Mouse (Mus musculus): ENCODE results near the gene Tldc1. TPM values are rescaled to one million over a fixed set of nuclear protein-coding genes. Genes with fewer than 3 reads are reported as not detected.

Tldc1 gene
- polyA plus RNA-seq, 1 experiment from 2014 or later = 9.1 TPM

DNA sequence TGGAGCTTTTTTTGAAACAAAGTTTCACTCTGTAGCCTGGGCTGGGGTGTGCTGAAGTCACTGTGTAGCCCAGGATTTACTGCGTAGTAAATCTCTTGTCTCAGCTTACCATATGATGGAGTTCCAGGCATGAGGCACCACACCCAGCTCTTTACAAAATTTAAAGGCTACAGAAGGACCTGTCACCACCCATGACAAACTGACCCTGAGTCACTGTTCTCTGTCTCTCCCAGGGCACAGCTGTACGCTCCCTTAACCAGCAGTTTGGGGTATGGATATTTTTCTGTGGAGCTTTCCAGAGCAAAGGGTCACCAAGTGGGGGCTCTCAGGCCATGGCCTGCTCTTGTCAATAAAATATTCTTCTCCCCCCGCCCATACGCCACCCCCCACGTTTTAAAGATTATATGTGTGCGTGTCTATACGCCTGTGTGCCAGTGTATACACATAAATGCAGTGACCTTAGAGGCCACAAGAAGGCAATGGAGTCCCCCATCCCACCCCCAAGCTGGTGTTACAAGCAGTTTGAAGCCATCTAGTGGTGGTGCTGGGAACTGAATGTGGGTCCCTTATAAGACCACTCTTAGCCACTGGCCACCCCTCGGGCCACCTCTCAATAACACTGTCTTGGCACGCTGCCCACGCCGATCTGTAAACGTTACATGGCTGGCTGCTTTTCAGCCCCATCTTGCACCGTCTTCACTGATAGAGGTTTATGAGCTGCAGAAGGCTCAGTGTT is 34.8 kb downstream of the Tldc1 start:
- peak; percentile 82 for TF ChIP-seq CTCF (IDR thresholded peaks at IDR 0.05; ENCODE audit: low read depth)
- TF ChIP-seq EP300 (optimal IDR thresholded peaks at IDR 0.05) = no peak
- H3K4me3 ChIP-seq (ENCODE audit: low read depth, low read length) = no peak overlapping the region
- no peaks in the 10 kb centered on the region for H3K27me3 ChIP-seq (ENCODE audit: control insufficient read depth, insufficient read depth, low read length)
- no peaks in the 10 kb centered on the region for H3K36me3 ChIP-seq (ENCODE audit: control insufficient read depth, insufficient read depth, low read length)
- H3K27ac ChIP-seq (replicated peaks) = 0 out of 2 replicates have a peak overlapping the region, but pooled peaks have one; percentile 13
- 32% methylated on average over 13 of the region's 13 CpGs for WGBS
- no peaks in the 10 kb centered on the region for H3K9me3 ChIP-seq (ENCODE audit: control insufficient read depth, low read length)
- no peak overlapping the region for H3K4me2 ChIP-seq (replicated peaks; ENCODE audit: low read depth)
- H3K4me1 ChIP-seq (replicated peaks; ENCODE audit: control insufficient read depth, insufficient read depth) = no peaks in the 10 kb centered on the region
- no peak; the same call in 1 of the 2 replicates for ATAC-seq (ENCODE audit: low FRiP score, low TSS enrichment)
- peak; percentile 60 for DNase-seq (ENCODE audit: low spot score)
- no peak overlapping the region for H3K9ac ChIP-seq (ENCODE audit: low read length)

DNA sequence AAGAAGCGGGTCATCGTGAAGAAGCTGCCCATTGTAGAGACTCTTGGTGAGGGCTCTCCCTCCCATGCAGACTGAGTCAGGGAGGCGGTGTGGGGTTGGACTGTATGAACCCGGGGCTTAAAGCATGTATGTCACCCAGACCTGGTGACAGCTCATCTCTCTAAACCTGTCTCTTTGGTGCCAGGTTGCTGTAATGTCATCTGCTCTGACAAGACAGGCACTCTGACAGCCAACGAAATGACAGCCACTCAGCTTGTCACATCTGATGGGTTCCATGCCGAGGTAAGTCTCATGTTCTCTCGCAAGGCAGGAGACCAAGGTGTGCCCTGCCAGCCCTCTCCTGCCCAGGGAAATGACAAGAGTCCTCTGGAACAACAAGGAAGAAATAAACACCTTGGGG is 35.8 kb downstream of the Tldc1 start:
- no peak for TF ChIP-seq EP300 (optimal IDR thresholded peaks at IDR 0.05)
- TF ChIP-seq CTCF (IDR thresholded peaks at IDR 0.05; ENCODE audit: low read depth) = no peak
- H3K27me3 ChIP-seq (ENCODE audit: control insufficient read depth, insufficient read depth, low read length) = no peaks in the 10 kb centered on the region
- ATAC-seq (ENCODE audit: low FRiP score, low TSS enrichment) (no peak), DNase-seq (ENCODE audit: low spot score) (no peak)
- H3K9me3 ChIP-seq (ENCODE audit: control insufficient read depth, low read length) = no peaks in the 10 kb centered on the region
- no peak overlapping the region for H3K9ac ChIP-seq (ENCODE audit: low read length)
- 85% methylated on average over 7 of the region's 7 CpGs for WGBS
- H3K27ac ChIP-seq (replicated peaks) = no peak overlapping the region
- no peaks in the 10 kb centered on the region for H3K4me1 ChIP-seq (replicated peaks; ENCODE audit: control insufficient read depth, insufficient read depth)
- no peak overlapping the region for H3K4me2 ChIP-seq (replicated peaks; ENCODE audit: low read depth)
- no peak overlapping the region for H3K4me3 ChIP-seq (ENCODE audit: low read depth, low read length)
- no peaks in the 10 kb centered on the region for H3K36me3 ChIP-seq (ENCODE audit: control insufficient read depth, insufficient read depth, low read length)

DNA sequence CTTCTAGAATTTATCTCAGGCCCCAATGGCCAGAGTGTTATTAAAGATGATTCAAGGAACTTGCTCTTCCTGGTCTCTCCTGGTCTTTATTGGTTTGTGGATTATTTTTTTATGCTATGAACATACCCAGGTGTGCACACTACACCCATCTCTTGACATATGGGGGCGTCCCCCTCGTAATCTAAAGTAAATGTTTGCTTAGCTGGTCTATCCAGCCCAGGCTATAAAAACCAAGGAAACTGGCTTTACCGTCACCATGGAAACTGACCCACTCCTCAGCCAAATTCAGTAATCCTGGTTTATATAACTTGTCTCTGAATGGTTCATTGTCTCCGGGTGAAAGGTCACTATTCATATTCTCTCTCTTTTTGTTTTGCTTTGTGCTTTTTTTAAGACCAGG is 37.6 kb downstream of the Tldc1 start:
- Histone ChIP-seq H3K27me3 (ENCODE audit: control insufficient read depth, insufficient read depth, low read length) (no peaks in the 10 kb centered on the region), H3K9ac (ENCODE audit: low read length) (no peak overlapping the region), H3K4me1 (replicated peaks; ENCODE audit: control insufficient read depth, insufficient read depth) (no peaks in the 10 kb centered on the region), H3K4me3 (ENCODE audit: low read depth, low read length) (no peak overlapping the region), H3K4me2 (replicated peaks; ENCODE audit: low read depth) (no peak overlapping the region), H3K36me3 (ENCODE audit: control insufficient read depth, insufficient read depth, low read length) (no peaks in the 10 kb centered on the region), H3K9me3 (ENCODE audit: control insufficient read depth, low read length) (no peaks in the 10 kb centered on the region), H3K27ac (replicated peaks) (no peak overlapping the region)
- TF ChIP-seq EP300 (optimal IDR thresholded peaks at IDR 0.05) (no peak), CTCF (IDR thresholded peaks at IDR 0.05; ENCODE audit: low read depth) (no peak)
- DNase-seq (ENCODE audit: low spot score) = no peak
- 21% methylated on average over 4 of the region's 4 CpGs for WGBS
- no peak for ATAC-seq (ENCODE audit: low FRiP score, low TSS enrichment)

DNA sequence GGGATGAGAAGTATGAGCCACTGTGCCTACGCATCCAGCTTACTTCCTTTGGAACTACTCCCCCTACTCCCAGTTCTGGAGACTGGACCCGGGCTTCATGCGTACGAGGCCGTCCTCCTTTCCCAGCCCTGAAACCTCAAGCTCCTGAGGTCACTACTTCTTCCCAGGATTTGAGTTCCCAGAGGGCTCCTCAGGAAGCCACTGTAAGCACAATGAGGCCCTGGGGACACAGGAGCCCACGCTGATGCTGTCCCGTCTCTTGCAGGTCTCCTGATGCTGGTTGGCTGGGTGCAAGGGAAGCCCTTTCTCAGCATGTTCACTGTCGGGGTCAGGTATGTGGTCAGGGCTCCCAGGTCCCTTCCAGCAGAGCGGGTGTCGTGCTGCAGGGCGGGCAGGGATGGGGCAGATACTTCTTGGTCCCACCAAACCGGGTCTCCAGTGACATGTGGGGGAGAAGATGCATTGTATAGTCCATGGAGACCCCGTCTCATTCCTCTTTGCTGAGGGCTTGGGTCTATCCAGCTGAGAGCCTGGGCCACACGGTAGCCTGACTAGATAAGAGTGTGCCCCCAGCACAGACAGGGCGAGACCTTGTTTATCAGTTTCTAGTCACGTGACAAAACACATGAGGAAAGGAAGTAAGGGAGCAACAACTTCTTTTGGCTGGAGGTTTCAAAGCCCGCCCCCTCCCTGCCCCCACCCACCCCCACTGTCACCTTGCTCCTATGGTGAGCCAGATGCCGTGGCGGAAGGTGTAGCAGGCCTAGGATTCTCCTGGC is 39.9 kb downstream of the Tldc1 start:
- Histone ChIP-seq H3K36me3 (ENCODE audit: control insufficient read depth, insufficient read depth, low read length) (no peaks in the 10 kb centered on the region), H3K4me1 (replicated peaks; ENCODE audit: control insufficient read depth, insufficient read depth) (no peaks in the 10 kb centered on the region), H3K4me2 (replicated peaks; ENCODE audit: low read depth) (no peak overlapping the region), H3K27me3 (ENCODE audit: control insufficient read depth, insufficient read depth, low read length) (no peaks in the 10 kb centered on the region), H3K9ac (ENCODE audit: low read length) (no peak overlapping the region), H3K27ac (replicated peaks) (no peak overlapping the region), H3K4me3 (ENCODE audit: low read depth, low read length) (no peak overlapping the region), H3K9me3 (ENCODE audit: control insufficient read depth, low read length) (no peaks in the 10 kb centered on the region)
- DNase-seq (ENCODE audit: low spot score) = no peak
- 73% methylated on average over 19 of the region's 19 CpGs for WGBS
- no peak for ATAC-seq (ENCODE audit: low FRiP score, low TSS enrichment)
- TF ChIP-seq CTCF (IDR thresholded peaks at IDR 0.05; ENCODE audit: low read depth) = no peak
- no peak for TF ChIP-seq EP300 (optimal IDR thresholded peaks at IDR 0.05)

DNA sequence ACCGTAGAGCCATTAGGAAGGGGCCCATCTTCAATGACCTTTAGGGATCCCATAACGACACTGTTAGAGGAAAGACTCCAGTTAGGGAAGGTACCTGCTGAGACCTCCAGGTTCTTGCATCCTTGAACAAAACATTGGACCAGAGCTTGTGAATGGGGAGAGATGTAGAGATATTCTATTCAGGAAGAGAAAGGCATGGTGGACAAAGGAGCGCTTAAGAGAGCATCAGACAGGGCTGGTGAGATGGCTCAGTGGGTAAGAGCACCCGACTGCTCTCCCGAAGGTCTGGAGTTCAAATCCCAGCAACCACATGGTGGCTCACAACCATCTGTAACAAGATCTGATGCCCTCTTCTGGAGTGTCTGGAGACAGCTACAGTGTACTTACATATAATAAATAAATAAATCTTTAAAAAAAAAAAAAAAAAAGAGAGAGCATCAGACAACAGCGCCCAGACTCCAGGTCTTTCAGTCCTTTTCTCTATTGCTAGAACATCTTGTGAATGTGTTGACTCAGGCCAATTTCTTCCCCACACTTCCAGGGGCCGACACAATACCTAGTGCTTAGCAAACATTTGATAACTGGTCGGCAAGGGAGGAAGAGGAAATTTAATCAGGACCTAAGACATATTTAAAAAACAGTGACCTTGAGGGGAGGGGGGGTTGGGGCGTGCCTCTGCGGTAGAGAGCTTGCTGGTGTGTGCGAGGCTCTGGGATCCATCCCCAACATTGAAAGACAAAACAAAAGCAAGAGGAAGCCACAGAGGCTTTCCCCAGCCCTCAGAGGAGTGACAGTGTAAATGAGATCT is 40.9 kb downstream of the Tldc1 start:
- TF ChIP-seq EP300 (optimal IDR thresholded peaks at IDR 0.05) (no peak), CTCF (IDR thresholded peaks at IDR 0.05; ENCODE audit: low read depth) (no peak)
- WGBS = 56% methylated on average over 11 of the region's 11 CpGs
- Histone ChIP-seq H3K9me3 (ENCODE audit: control insufficient read depth, low read length) (no peaks in the 10 kb centered on the region), H3K27ac (replicated peaks) (no peak overlapping the region), H3K27me3 (ENCODE audit: control insufficient read depth, insufficient read depth, low read length) (no peaks in the 10 kb centered on the region), H3K9ac (ENCODE audit: low read length) (no peak overlapping the region), H3K36me3 (ENCODE audit: control insufficient read depth, insufficient read depth, low read length) (no peaks in the 10 kb centered on the region), H3K4me1 (replicated peaks; ENCODE audit: control insufficient read depth, insufficient read depth) (no peaks in the 10 kb centered on the region), H3K4me2 (replicated peaks; ENCODE audit: low read depth) (no peak overlapping the region), H3K4me3 (ENCODE audit: low read depth, low read length) (no peak overlapping the region)
- ATAC-seq (ENCODE audit: low FRiP score, low TSS enrichment) = no peak
- DNase-seq (ENCODE audit: low spot score) = no peak
